Mouse (Mus musculus): ENCODE measurements around the gene Hist1h4b.
"Not testable (repeated sequence)": the region's sequence is repeated elsewhere in the genome, so short reads cannot be mapped to it uniquely, and the experiment has no call there.

Hist1h4b gene

GRCm38 (mm10) chr13:23756790-23757189 lies at the start of gene Hist1h4b:
Gene Hist1h4b (plus strand): TSS chr13:23757013.
- peak; percentile 89 for DNase-seq

GRCm38 (mm10) chr13:23708041-23708440 lies 48.8 kb upstream of the Hist1h4b start:
- no peak for DNase-seq

- no peak for DNase-seq
Measured at GRCm38 (mm10) chr13:23708654-23709053, 48.2 kb upstream of the Hist1h4b start.

DNA sequence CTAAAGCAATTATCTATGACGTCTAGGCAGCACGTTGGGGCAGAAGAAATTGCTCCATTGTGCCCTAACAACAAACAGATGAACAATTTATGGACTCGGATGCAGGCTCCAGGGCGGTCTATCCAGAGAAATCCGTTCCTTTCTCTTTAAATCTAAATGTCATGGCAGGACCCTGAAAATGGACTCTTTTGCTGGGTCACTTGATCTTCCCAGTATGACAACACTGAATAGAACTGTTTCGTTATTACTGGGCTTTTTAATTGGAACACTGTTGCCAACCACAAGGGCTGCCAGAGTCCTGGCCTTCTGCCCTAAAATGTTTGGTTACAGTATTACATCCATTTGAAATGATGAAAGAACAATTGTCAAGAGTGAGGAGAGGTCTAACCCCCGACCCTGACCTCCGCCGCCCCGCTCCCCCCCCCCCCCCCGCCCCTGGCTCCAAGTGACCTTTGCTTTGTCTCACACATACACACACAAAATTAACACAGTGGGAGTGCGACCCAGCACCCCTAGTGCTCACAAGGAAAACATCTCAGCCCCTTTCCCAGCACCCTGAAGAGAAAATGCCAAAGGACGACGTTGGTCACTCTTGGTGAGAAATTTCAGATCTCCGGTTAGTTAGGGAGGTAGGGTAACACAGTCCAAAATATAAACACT lies 47.0 kb upstream of the Hist1h4b start:
- DNase-seq, result no peak

DNA sequence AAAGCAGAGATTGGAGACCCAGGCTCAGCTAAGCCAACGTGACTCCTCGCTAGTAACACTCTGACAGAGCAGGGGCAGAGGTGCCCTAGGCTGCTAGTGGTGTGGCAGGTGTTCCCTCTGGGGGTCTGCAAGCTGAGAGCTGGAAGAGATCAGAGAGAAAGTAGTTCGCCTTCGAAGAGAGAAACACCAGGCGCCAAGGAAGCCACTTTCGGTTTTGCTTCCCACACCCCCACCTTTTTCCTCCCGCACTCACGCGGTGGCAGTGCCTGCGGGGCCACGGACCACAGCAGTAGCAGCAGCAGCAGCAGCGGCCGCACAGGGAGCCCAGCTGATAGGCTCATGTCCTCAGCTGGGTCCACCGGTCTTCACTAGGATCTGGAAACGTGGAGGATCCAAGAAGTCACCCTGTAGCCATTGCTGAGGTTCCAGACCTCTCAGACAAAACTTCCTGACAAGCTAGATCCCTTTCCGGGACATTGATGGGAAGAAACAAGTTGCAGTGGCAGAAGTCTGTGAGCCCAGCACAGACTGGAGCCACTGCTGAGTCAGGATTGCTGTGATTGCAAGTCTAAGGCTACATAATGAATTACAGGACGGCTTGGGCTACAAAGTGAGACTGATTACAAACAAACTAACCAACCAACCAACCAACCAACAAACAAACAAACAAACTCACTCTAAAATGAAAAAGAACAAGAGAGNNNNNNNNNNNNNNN lies 46.3 kb upstream of the Hist1h4b start, which contains the start of gene Hfe:
TSS of gene Hfe (minus strand) at position 481 of the 716 bp plus-strand sequence.
- peak; percentile 74 for DNase-seq

- DNase-seq, result no peak
Measured at GRCm38 (mm10) chr13:23716261-23717042, 40.4 kb upstream of the Hist1h4b start.

- no peak for DNase-seq
Measured at GRCm38 (mm10) chr13:23717176-23717575, 39.6 kb upstream of the Hist1h4b start.

DNA sequence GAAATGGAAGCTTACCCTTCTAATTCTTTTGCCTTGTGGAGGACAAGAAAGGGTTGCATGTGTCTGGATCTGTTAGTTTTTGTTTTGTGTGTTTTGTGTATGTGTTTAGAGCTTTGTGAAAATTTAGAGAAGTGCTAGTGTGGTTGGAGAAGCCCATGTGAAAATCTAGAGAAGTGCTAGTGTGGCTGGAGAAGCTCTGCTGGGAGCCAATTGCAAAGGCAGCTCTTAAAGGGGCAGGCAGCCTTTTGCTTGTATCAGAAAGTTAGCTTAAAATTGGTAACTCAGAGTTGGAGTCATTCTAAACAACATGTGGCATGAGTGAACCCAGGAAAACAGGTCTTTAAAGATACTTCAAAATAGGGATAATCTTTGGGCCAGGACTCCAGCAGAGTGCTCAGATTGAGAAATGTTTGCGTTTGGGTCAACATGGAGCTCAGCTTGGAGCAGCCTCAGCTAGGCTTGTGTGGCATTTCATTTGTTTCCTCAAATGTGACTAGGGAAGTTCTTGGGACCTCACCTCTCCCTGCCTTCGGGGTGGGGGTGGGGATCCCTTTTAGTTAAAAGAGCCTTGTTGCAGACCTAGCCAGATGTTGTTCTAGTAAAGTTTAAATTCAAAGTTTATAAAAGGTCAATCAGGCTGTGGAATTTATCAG lies 39.1 kb upstream of the Hist1h4b start:
- not testable (repeated sequence) for DNase-seq

- no peak for DNase-seq
Measured at GRCm38 (mm10) chr13:23724239-23724638, 32.6 kb upstream of the Hist1h4b start.

GRCm38 (mm10) chr13:23725213-23725612 lies 31.6 kb upstream of the Hist1h4b start:
- no peak for DNase-seq

DNA sequence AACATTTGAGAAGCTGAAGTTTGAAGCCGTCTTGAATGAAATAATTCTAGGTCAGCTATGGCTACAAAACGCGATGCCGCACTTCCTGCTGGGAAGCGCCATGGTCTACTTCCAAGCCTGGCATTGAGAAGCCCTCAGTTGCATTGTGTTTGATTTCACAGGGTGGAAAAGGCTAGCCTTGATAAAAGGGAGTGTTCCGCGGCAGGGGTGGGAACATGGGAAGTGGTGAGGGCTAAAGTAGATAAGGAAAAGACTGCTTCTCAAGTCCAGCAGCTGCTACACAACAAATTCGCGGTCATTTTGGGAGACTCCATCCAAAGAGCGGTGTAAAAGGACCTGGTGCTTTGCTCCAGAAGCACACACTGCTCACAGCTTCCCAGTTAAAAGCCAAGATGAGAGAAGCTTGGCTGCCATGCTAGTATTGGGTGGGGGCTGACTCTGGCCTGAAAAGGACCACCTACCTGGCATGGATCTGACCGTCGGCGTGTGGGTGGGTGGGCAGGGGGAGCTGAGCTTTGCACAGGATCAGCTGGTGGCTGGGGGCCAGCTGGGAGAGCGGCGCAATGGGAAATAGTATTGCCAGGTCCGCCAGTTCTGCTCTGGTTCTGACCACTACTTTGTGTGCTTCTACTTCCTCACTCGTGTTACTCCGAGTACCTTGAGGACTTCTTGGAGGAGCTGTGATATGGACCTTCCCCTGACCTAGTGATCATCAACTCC lies 28.2 kb upstream of the Hist1h4b start:
- no peak for DNase-seq

GRCm38 (mm10) chr13:23729192-23729525 lies 27.7 kb upstream of the Hist1h4b start:
- peak; percentile 49 for DNase-seq

DNA sequence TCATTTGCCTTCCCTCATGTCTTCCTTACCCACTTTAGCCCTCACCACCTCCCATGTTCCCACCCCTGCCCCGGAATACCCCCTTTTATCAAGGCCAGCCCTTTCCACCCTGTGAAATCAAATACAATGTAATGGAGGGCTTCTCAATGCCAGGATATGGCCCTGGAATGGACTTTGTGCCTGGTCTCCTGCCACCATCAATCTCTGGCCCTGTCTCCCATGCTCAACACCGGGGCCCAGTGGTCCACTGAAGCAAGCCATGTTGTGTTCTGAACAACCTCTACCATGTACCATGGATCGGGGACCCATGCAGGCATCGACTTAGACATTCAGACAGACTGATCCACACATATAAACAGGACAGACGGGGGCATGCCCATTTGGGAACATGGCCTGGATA lies 27.1 kb upstream of the Hist1h4b start:
- no peak for DNase-seq

- DNase-seq, result no peak
Measured at GRCm38 (mm10) chr13:23730479-23730878, 26.3 kb upstream of the Hist1h4b start.

DNA sequence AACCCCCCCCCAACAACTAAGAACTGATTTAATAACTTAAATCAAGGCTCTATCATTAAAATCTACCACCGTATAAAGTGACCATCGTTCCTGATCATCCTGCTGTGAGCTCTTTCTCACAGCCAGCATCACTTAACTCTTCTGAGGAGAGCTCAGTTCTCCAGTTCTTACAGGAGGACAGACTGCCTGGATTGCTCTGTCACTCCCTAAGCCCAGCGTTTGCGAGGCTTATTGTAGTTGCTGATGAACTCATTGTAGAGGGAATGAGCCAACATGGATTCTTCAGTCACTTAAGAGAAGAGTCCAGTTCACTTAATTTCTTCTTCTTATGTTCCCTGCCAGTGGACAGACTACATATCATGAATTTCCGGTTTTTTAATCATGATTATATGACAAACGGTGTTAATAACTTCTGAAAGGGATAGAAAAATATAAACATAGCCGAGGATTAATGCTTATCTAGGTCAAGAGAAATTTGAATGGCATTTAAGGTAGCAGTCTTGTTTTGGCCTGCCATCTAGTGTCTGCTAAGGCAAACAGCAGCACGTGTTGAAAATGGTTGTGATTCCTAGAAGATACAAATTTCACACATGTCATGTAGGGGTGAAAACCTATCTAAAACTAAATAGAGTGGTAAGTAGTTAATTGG lies 24.5 kb upstream of the Hist1h4b start:
- peak; percentile 45 for DNase-seq

DNA sequence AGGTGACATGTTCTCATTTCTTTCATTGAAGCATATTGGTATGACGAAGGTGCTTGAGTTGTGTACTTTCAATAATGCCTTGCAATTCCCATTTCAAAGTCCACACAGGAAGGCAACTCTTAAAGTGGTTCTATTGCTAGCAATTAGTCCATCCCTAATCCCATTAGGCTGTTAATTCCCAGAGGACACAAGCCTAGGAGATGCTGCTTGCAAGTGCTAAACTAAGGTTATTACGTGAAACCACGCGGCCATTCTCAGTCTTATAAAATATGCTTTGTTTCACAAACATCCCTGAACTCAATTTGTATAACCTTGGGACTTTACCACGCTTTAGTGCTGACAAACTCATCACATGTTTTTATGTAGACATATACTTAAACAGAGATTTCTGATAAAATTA lies 19.7 kb upstream of the Hist1h4b start:
- no peak for DNase-seq

GRCm38 (mm10) chr13:23738041-23738440 lies 18.8 kb upstream of the Hist1h4b start:
- peak; percentile 74 for DNase-seq

GRCm38 (mm10) chr13:23738677-23739068 lies 18.1 kb upstream of the Hist1h4b start, which contains the start of gene Hist1h1c:
Gene Hist1h1c (plus strand): TSS chr13:23738808.
- DNase-seq, result peak; percentile 97

DNA sequence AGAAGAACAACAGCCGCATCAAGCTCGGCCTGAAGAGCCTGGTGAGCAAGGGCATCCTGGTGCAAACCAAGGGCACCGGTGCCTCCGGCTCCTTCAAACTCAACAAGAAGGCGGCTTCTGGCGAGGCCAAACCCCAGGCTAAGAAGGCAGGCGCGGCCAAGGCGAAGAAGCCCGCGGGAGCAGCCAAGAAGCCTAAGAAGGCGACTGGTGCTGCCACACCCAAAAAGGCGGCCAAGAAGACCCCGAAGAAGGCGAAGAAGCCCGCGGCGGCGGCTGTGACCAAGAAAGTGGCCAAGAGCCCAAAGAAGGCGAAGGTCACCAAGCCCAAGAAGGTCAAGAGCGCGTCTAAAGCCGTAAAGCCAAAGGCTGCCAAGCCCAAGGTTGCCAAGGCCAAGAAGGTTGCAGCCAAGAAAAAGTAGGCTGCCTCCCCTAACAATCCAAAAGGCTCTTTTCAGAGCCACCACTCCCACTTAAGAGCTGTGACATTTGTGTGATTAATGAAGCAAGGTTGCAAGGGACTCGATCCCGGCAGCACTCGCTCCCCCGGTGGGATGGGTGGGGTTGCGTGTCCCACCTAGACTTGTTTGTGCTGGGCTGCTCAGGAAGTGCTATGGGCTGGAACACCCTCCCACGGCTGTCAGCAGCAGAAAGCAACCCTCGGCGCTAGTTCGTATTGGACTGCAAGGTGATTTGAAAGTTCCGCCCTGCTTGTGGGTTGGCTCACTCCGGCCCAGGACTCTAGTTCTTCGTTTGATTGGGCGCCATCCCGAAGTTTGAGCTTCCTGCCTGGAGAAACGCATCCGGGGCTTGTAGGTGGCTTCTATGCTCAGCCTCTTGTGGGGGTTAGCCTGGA lies 17.5 kb upstream of the Hist1h4b start:
- DNase-seq, result peak; percentile 88

- DNase-seq, result no peak
Measured at GRCm38 (mm10) chr13:23739922-23740252, 16.9 kb upstream of the Hist1h4b start.

DNA sequence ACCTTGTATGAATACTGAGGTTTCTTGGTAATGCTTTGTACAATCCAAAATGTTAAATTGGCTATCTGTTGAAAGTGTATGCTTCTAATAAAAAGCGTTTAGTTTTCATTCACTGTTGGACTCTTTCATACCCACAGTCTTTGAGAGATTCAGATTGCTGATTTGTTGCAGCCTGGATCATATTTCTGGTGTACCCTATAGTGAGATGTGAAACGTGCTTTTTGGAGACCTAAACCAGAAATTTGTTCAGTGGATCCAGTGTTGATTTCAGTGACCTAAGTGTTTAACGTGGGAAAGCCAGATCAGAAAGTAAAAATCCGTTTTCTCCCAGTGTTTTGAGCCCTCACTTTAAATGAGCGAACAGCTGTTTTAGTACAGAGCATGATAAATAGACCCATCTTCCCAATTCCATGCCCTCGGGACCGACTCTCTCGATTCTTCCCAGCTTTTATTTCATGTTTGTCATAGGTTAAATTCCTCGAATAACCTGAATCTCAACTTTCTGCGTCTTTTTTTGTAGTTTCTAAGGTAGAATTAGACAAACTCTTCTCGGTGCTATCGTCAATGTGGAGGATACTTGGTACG lies 16.5 kb upstream of the Hist1h4b start:
- no peak for DNase-seq
